Mouse (Mus musculus): ENCODE measurements at regions not wholly inside any gene's neighbourhood (a gene's known extent, or its start where the extent isn't known, plus 50 kb on each side); places are given as distances from the start of the nearest gene placed in this dataset.
A peak's percentile ranks its signal among the peaks of the same experiment; 100 is the strongest.
"Not testable (repeated sequence)": the region's sequence is repeated elsewhere in the genome, so short reads cannot be mapped to it uniquely, and the experiment has no call there.

GRCm38 (mm10) chr6:31897001-31897400 lies 153.0 kb upstream of the 1700012A03Rik start:
- no peak for DNase-seq

GRCm38 (mm10) chr6:31895835-31896234 lies 154.2 kb upstream of the 1700012A03Rik start:
- no peak for DNase-seq

GRCm38 (mm10) chr6:31886931-31887330 lies 163.1 kb upstream of the 1700012A03Rik start:
- DNase-seq, result no peak

- DNase-seq, result not testable (repeated sequence)
Observed at GRCm38 (mm10) chr6:31885196-31885595, 164.8 kb upstream of the 1700012A03Rik start.

- peak; percentile 54 for DNase-seq
Observed at GRCm38 (mm10) chr6:31883726-31884125, 166.3 kb upstream of the 1700012A03Rik start.

- DNase-seq, result no peak
Observed at GRCm38 (mm10) chr6:31874616-31875015, 175.4 kb upstream of the 1700012A03Rik start.

GRCm38 (mm10) chr6:31873911-31874310 lies 176.1 kb upstream of the 1700012A03Rik start:
- no peak for DNase-seq

- no peak for DNase-seq
Observed at GRCm38 (mm10) chr6:31871766-31872165, 178.3 kb upstream of the 1700012A03Rik start.

- DNase-seq, result no peak
Observed at GRCm38 (mm10) chr6:31861996-31862395, 188.1 kb upstream of the 1700012A03Rik start.

- DNase-seq, result no peak
Observed at GRCm38 (mm10) chr6:31859621-31860020, 190.4 kb upstream of the 1700012A03Rik start.

- no peak for DNase-seq
Observed at GRCm38 (mm10) chr6:31854261-31854660, 195.8 kb upstream of the 1700012A03Rik start.

GRCm38 (mm10) chr6:31846319-31846718 lies 203.7 kb upstream of the 1700012A03Rik start:
- no peak for DNase-seq

GRCm38 (mm10) chr6:31845671-31846070 lies 204.4 kb upstream of the 1700012A03Rik start:
- DNase-seq, result no peak

- no peak for DNase-seq
Observed at GRCm38 (mm10) chr6:31840621-31841020, 209.4 kb upstream of the 1700012A03Rik start.

GRCm38 (mm10) chr6:31838588-31838987 lies 211.5 kb upstream of the 1700012A03Rik start:
- DNase-seq, result peak; percentile 44

- no peak for DNase-seq
Observed at GRCm38 (mm10) chr6:31835795-31836194, 214.3 kb upstream of the 1700012A03Rik start.

GRCm38 (mm10) chr6:31834503-31834902 lies 215.5 kb upstream of the 1700012A03Rik start:
- no peak for DNase-seq

GRCm38 (mm10) chr6:31830610-31831009 lies 219.4 kb upstream of the 1700012A03Rik start:
- no peak for DNase-seq

- no peak for DNase-seq
Observed at GRCm38 (mm10) chr6:31823616-31824015, 226.4 kb upstream of the 1700012A03Rik start.

- no peak for DNase-seq
Observed at GRCm38 (mm10) chr6:31822186-31823085, 227.6 kb upstream of the 1700012A03Rik start.

- DNase-seq, result no peak
Observed at GRCm38 (mm10) chr6:31821621-31822020, 228.4 kb upstream of the 1700012A03Rik start.

- DNase-seq, result no peak
Observed at GRCm38 (mm10) chr6:31817640-31818039, 232.4 kb upstream of the 1700012A03Rik start.

GRCm38 (mm10) chr6:31811890-31812289 lies 238.2 kb upstream of the 1700012A03Rik start:
- DNase-seq, result no peak
